Mouse (Mus musculus) brain, embryonic 14.5 days (tissue): ENCODE measurements around the gene 2010003K11Rik.

ENCODE experiments used
- CTCF ChIP-seq: fragments of 200-500 bp; IDR thresholded peaks from 2 replicates; pipeline ENCODE4 v1.5.1; 2012; ENCODE audit warnings: inconsistent platforms, mild to moderate bottlenecking, moderate library complexity, borderline replicate concordance; ENCODE audit not compliant: insufficient read depth, insufficient read length; ENCODE audit errors: extremely low read depth
- POLR2A ChIP-seq: fragments of 200-500 bp; IDR thresholded peaks from 2 replicates; pipeline ENCODE4 v1.6.1; 2012; ENCODE audit warnings: mild to moderate bottlenecking, inconsistent platforms, borderline replicate concordance; ENCODE audit not compliant: poor library complexity, insufficient read depth, insufficient read length, severe bottlenecking; ENCODE audit errors: extremely low read depth

GRCm38 (mm10) chr19:4474739-4475138, 23.6 kb downstream of the 2010003K11Rik start:
- no peak for TF ChIP-seq POLR2A
- TF ChIP-seq CTCF = no peak
